In the genomic region with DNA sequence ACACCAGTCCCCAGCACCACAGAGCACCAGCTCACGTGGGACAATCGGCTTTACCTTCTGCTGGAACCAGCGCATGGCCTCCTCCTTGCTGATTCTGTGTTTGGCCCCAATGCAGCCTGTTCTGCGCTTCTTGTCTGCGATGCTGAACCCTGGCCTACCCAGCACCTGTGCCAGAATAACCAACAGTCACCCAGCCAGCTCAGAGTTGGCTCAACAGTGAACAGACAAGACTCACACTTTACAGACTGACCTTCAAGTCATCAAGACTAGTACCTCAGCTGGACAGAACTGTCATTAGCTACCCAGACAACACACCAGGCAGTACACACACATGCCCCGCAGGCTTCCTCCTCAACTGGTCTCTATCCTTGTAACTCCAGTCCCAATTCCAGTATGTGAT, we compare ENCODE assay signal across 1 mouse cellular context.
TF ChIP-seq lines count a peak whose summit lies in the region.

No protein-coding gene starts in this region.

TF ChIP-seq in CH12.LX, 34 proteins besides CTCF, POLR2A, EP300 and RAD21 (continued from another document):
- TF ChIP-seq NELFE (IDR thresholded peaks at IDR 0.05; ENCODE audit: low read depth, low read length) (no peak), IRF4 (IDR thresholded peaks at IDR 0.05; ENCODE audit: low read depth, low read length) (no peak)
